Comparison of ENCODE assay signal across 7 mouse cellular contexts in the genomic region with DNA sequence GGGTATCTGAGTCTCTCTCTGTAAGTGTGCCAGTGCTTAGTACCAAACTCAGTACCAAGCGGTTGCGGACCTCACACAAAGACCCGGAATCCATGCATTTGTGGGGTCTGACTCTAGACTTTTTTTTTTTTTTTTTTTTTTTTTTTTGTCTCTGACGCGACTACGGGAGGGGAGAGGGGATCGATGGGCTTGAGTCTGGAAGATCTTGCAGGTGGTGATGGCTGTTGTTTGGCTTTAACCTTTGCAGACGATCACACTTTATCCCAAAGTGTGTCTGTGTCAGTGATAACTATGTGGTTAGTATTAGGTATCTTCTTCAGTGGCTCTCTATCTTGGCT. TPM values are rescaled to one million over a fixed set of nuclear protein-coding genes. Genes with fewer than 3 reads are reported as not detected.
DNase-seq lines count a peak whose midpoint lies in the region; ATAC-seq and TF ChIP-seq lines count a peak whose summit lies in the region.

No protein-coding gene starts in this region.

- peak overlapping the region; percentile 97 for H3K9ac ChIP-seq in limb, embryonic 14.5 days (ENCODE audit: low read depth, low read length, severe bottlenecking)
- H3K9ac ChIP-seq in stomach, postnatal 0 days (ENCODE audit: low read length): peak overlapping the region; percentile 98

- H3K4me3 ChIP-seq in embryonic fibroblast, embryonic 13.5 days (ENCODE audit: insufficient read depth, low read length): peak overlapping the region; percentile 90
- peak overlapping the region; percentile 84 for H3K4me3 ChIP-seq in limb, embryonic 14.5 days (replicated peaks; ENCODE audit: low read length)
- H3K4me3 ChIP-seq in stomach, postnatal 0 days (ENCODE audit: low read depth, low read length): peak overlapping the region; percentile 98

- no peaks in the 10 kb centered on the region for H3K27me3 ChIP-seq in limb, embryonic 14.5 days (ENCODE audit: control insufficient read depth, insufficient read depth, low read length)
- H3K27me3 ChIP-seq in stomach, postnatal 0 days (ENCODE audit: control insufficient read depth, insufficient read depth, low read length): no peaks in the 10 kb centered on the region

- peak; percentile 30 for DNase-seq in retina, embryonic 14.5 days (ENCODE audit: low spot score)
- DNase-seq in retina, postnatal 1 day: no peak
- peak; percentile 16 for DNase-seq in limb, embryonic 14.5 days (ENCODE audit: low spot score)
- no peak for DNase-seq in stomach, postnatal 0 days (ENCODE audit: low spot score)
- DNase-seq in cerebellum, postnatal 25 days: no peak
- no peak for DNase-seq in spleen, postnatal 14 days (ENCODE audit: low spot score in 2 of 2)

- H3K4me1 ChIP-seq in embryonic fibroblast, embryonic 13.5 days (ENCODE audit: control insufficient read depth, insufficient read depth, low read length): no peaks in the 10 kb centered on the region
- H3K4me1 ChIP-seq in limb, embryonic 14.5 days (ENCODE audit: control insufficient read depth, insufficient read depth, low read length): no peaks in the 10 kb centered on the region
- no peaks in the 10 kb centered on the region for H3K4me1 ChIP-seq in stomach, postnatal 0 days (replicated peaks; ENCODE audit: control insufficient read depth, insufficient read depth)

- 3% methylated on average over 7 of the region's 8 CpGs for WGBS in limb, embryonic 14.5 days
- 1% methylated on average over 8 of the region's 8 CpGs for WGBS in stomach, postnatal 0 days

- TF ChIP-seq CTCF in embryonic fibroblast, embryonic 13.5 days (IDR thresholded peaks at IDR 0.05; ENCODE audit: borderline replicate concordance, insufficient read depth, low read length): no peak
- no peak for TF ChIP-seq CTCF in stomach, postnatal 0 days (IDR thresholded peaks at IDR 0.05; ENCODE audit: low read depth)

- H3K27ac ChIP-seq in embryonic fibroblast, embryonic 13.5 days (ENCODE audit: insufficient read depth, low read length): no peak overlapping the region
- H3K27ac ChIP-seq in limb, embryonic 14.5 days (replicated peaks; ENCODE audit: low read depth, low read length): peak overlapping the region; percentile 92; the same call in 1 of the 2 replicates
- H3K27ac ChIP-seq in stomach, postnatal 0 days (replicated peaks): no peak overlapping the region

- no peak for TF ChIP-seq POLR2A in embryonic fibroblast, embryonic 13.5 days (IDR thresholded peaks at IDR 0.05; ENCODE audit: low read depth, low read length)
- no peak for TF ChIP-seq POLR2A in limb, embryonic 14.5 days (IDR thresholded peaks at IDR 0.05; ENCODE audit: borderline replicate concordance, extremely low read depth, insufficient read depth, insufficient read length)

- peaks cover 39% of the 10 kb centered on the region for H3K36me3 ChIP-seq in limb, embryonic 14.5 days (ENCODE audit: control insufficient read depth, insufficient read depth, low read length)
- H3K36me3 ChIP-seq in stomach, postnatal 0 days (ENCODE audit: control insufficient read depth, insufficient read depth, low read length): peaks cover 20% of the 10 kb centered on the region

- peak; percentile 19; the same call in 1 of the 2 replicates for ATAC-seq in limb, embryonic 14.5 days (ENCODE audit: low FRiP score, low read depth)
- no peak for ATAC-seq in stomach, postnatal 0 days (ENCODE audit: low FRiP score, low TSS enrichment)

- H3K9me3 ChIP-seq in limb, embryonic 14.5 days (ENCODE audit: control insufficient read depth, low read length): peaks cover 16% of the 10 kb centered on the region; the same call in 1 of the 2 replicates
- no peaks in the 10 kb centered on the region for H3K9me3 ChIP-seq in stomach, postnatal 0 days (ENCODE audit: control insufficient read depth, low read length)

- peak overlapping the region; percentile 49 for H3K4me2 ChIP-seq in limb, embryonic 14.5 days (replicated peaks; ENCODE audit: low read depth, low read length, severe bottlenecking)
- H3K4me2 ChIP-seq in stomach, postnatal 0 days (replicated peaks; ENCODE audit: low read depth): peak overlapping the region; percentile 60

- TF ChIP-seq EP300 in stomach, postnatal 0 days (optimal IDR thresholded peaks at IDR 0.05): no peak

RNA-seq across cellular contexts. Expression of gene Zfp606, which starts 0.9 kb away (rescaled TPM):
- 8.1 and 11.6 TPM in 2 replicates for polyA plus RNA-seq in embryonic fibroblast, embryonic 13.5 days (2011; ENCODE audit: insufficient read length, low read depth, missing spikeins)
- 9.6 and 12.3 TPM in 2 replicates for polyA plus RNA-seq in limb, embryonic 14.5 days (2012; rRNA removed)
- polyA plus RNA-seq in limb, embryonic 14.5 days (2014; fragmentation: Nextera tagmentation; extraction: Ambion mirVana): 23.5 and 27.9 TPM in 2 replicates
- 5.4 and 5.7 TPM in 2 replicates for polyA plus RNA-seq in stomach, postnatal 0 days (2015; fragmentation: Nextera tagmentation; extraction: Ambion mirVana)

RNA-seq across cellular contexts. Expression of gene 2900092C05Rik, which starts 33.3 kb away (rescaled TPM):
- not detected in 2 replicates for polyA plus RNA-seq in embryonic fibroblast, embryonic 13.5 days (2011; ENCODE audit: insufficient read length, low read depth, missing spikeins)
- polyA plus RNA-seq in limb, embryonic 14.5 days (2012; rRNA removed): not detected in 2 replicates
- polyA plus RNA-seq in limb, embryonic 14.5 days (2014; fragmentation: Nextera tagmentation; extraction: Ambion mirVana): not detected in 2 replicates
- not detected in 2 replicates for polyA plus RNA-seq in stomach, postnatal 0 days (2015; fragmentation: Nextera tagmentation; extraction: Ambion mirVana)

RNA-seq across cellular contexts. Expression of gene Zfp551, which starts 56.4 kb away (rescaled TPM):
- polyA plus RNA-seq in embryonic fibroblast, embryonic 13.5 days (2011; ENCODE audit: insufficient read length, low read depth, missing spikeins): 2.7 and 2.8 TPM in 2 replicates
- 3.3 TPM in 2 replicates for polyA plus RNA-seq in limb, embryonic 14.5 days (2012; rRNA removed)
- 5.3 and 6.6 TPM in 2 replicates for polyA plus RNA-seq in limb, embryonic 14.5 days (2014; fragmentation: Nextera tagmentation; extraction: Ambion mirVana)
- polyA plus RNA-seq in stomach, postnatal 0 days (2015; fragmentation: Nextera tagmentation; extraction: Ambion mirVana): 1.8 TPM in 2 replicates

Comparison
In these comparisons a context has a peak if more than half of its experiments do, and no peak if none do; other contexts are left out.
1. DNase-seq: peak in retina, embryonic 14.5 days (single experiment) and limb, embryonic 14.5 days (single experiment); none in retina, postnatal 1 day (single experiment), stomach, postnatal 0 days (single experiment), cerebellum, postnatal 25 days (0 of 2) and spleen, postnatal 14 days (0 of 2).
2. Peak in every context shown above with its lines, with median percentiles within 50 percentile points of each other: H3K4me3 ChIP-seq.